Mouse (Mus musculus) heart, embryonic 12.5 days (tissue): ENCODE results near the gene Sash3. TPM values are rescaled to one million over a fixed set of nuclear protein-coding genes. Genes with fewer than 3 reads are reported as not detected.

Experiments used
- ATAC-seq: fragments of 200-750 bp; cut with Nextera tagmentation; 2 replicates; pipeline ENCODE4 v1.8.0; 2017; ENCODE audit warnings: moderate TSS enrichment, moderate library complexity; ENCODE audit not compliant: insufficient number of reproducible peaks, low FRiP score
- H3K27ac ChIP-seq: fragments of 300-500 bp; sonication (generic); 2 replicates; pipeline ENCODE4 v1.5.1; 2016; ENCODE audit warnings: mild to moderate bottlenecking, moderate library complexity; ENCODE audit not compliant: poor library complexity, severe bottlenecking
- H3K27me3 ChIP-seq: fragments of 300-500 bp; sonication (generic); replicated peaks from 2 replicates; pipeline ENCODE4 v1.6.1; 2016; ENCODE audit warnings: mild to moderate bottlenecking, moderate library complexity
- H3K36me3 ChIP-seq: fragments of 300-500 bp; sonication (generic); 2 replicates; pipeline ENCODE4 v1.6.1; 2016; ENCODE audit warnings: mild to moderate bottlenecking, moderate library complexity
- H3K4me1 ChIP-seq: fragments of 300-500 bp; sonication (generic); replicated peaks from 2 replicates; pipeline ENCODE4 v1.6.1; 2016; ENCODE audit warnings: mild to moderate bottlenecking
- H3K4me2 ChIP-seq: fragments of 300-500 bp; sonication (generic); 2 replicates; pipeline ENCODE4 v1.6.1; 2016; ENCODE audit warnings: mild to moderate bottlenecking, moderate library complexity
- H3K4me3 ChIP-seq: fragments of 300-500 bp; sonication (generic); 2 replicates; pipeline ENCODE4 v1.5.1; 2016; ENCODE audit warnings: mild to moderate bottlenecking
- H3K9ac ChIP-seq: fragments of 300-500 bp; sonication (generic); 2 replicates; pipeline ENCODE4 v1.6.1; 2016; ENCODE audit warnings: mild to moderate bottlenecking, moderate library complexity
- H3K9me3 ChIP-seq: fragments of 300-500 bp; sonication (generic); replicated peaks from 2 replicates; pipeline ENCODE4 v1.6.1; 2016; ENCODE audit warnings: mild to moderate bottlenecking, moderate library complexity
- WGBS: fragments of 180-500 bp; shearing (Covaris S2); methylation state at CpG from one replicate; pipeline ENCODE4 v1.1.7; 2016; 5-methylcytosine and 5-hydroxymethylcytosine counted together
- polyA plus RNA-seq: library from polyadenylated mRNA; unstranded; fragments of >200 nt; fragmentation: Nextera tagmentation; extraction: Ambion mirVana; gene quantifications from 2 replicates; pipeline ENCODE4 v1.2.1, GENCODE M21; 2016

Gene Sash3
- polyA plus RNA-seq, 1 experiment from 2014 or later: 0.84 TPM

DNA sequence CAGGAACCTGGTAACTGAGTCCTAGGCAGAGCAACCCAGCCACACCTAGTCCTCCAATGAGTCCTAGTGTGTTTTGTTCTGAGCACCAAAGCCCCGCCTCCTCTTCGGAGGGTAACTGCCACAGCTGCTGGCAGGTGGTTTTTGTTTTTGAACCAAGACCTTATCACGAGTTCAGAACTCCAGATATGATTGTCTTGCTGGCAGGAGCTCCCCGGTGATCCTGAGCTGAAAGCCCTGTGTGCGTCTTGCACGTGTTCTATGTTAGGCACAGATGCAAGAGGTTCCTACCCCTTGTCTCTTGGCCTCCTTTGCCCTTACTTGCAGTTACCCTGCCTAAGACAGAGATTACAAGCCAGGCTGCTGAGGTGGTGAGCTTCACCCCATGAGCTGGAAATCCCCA lies 4.8 kb upstream of the Sash3 start:
- H3K27me3 ChIP-seq: 0 out of 2 replicates have a peak, but pooled peaks cover 5% of the 10 kb centered on the region
- no peaks in the 10 kb centered on the region for H3K36me3 ChIP-seq
- no peak overlapping the region for H3K9ac ChIP-seq
- no peak overlapping the region for H3K4me2 ChIP-seq
- no peak overlapping the region for H3K4me3 ChIP-seq
- H3K4me1 ChIP-seq: no peaks in the 10 kb centered on the region
- ATAC-seq: no peak
- no peak overlapping the region for H3K27ac ChIP-seq
- H3K9me3 ChIP-seq: no peaks in the 10 kb centered on the region
- WGBS: 53% methylated on average over 6 of the region's 6 CpGs

DNA sequence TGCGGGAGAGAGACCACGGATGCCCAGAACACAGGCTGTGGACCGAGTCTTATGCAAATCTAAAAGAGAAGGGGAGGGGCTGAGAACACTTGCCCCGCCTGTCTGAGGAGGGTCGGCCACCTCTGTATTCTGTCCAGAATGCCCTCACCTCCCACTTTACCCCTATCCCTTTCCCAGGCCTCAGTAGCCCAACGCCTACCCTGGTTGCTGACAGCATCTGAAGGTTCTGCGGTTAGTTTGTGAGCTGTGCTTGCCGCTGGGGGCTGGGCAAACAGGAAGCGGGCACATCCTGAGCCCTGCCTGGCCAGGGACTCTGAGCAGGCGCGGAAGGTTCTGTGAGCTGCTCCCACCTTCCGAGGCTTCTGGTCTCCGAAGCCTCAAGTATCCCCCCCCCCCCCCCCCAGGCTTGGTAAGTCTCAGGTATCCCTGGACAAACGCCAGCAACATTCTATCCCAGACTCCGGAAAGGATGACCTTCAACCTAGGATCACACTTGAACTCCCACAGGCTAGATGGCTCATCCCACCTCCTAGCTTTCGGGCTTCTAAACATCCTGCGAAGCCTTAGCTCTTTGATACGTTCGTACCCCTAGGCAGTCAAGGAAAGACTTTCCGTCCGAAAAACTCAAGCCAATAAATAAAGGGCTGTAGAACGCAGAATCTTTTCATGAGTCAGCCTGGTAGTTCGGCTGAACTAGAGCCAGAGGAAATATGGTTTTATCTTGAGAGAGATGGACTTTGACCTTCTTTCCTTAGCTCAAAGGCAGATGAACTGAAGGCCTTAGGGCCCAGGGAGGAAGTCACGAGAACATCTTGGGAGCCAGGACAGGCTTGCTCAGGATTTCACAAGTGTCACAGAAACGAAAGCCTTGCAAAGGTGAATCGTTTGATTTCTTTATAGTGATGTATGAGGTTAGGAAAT lies 2.6 kb upstream of the Sash3 start:
- ATAC-seq: 0 out of 2 replicates have a peak, but pooled peaks have one; percentile 29
- H3K9ac ChIP-seq: 0 out of 2 replicates have a peak overlapping the region, but pooled peaks have one; percentile 7
- no peak overlapping the region for H3K27ac ChIP-seq
- peak overlapping the region; percentile 59 for H3K4me2 ChIP-seq
- no peaks in the 10 kb centered on the region for H3K4me1 ChIP-seq
- H3K9me3 ChIP-seq: no peaks in the 10 kb centered on the region
- peaks cover 7% of the 10 kb centered on the region; the same call in 1 of the 2 replicates for H3K27me3 ChIP-seq
- no peaks in the 10 kb centered on the region for H3K36me3 ChIP-seq
- WGBS: 36% methylated on average over 26 of the region's 26 CpGs
- H3K4me3 ChIP-seq: peak overlapping the region; percentile 35; the same call in 1 of the 2 replicates

GRCm38 (mm10) chrX:48147226-48147625 lies 990 bp downstream of the Sash3 start:
- Histone ChIP-seq H3K4me2 (no peak overlapping the region), H3K4me3 (no peak overlapping the region), H3K9ac (no peak overlapping the region), H3K27ac (no peak overlapping the region), H3K36me3 (no peaks in the 10 kb centered on the region), H3K27me3 (peaks cover 7% of the 10 kb centered on the region; the same call in 1 of the 2 replicates), H3K4me1 (0 out of 2 replicates have a peak, but pooled peaks cover 2% of the 10 kb centered on the region), H3K9me3 (no peaks in the 10 kb centered on the region)
- ATAC-seq: no peak
- WGBS: 76% methylated on average over 2 of the region's 2 CpGs

DNA sequence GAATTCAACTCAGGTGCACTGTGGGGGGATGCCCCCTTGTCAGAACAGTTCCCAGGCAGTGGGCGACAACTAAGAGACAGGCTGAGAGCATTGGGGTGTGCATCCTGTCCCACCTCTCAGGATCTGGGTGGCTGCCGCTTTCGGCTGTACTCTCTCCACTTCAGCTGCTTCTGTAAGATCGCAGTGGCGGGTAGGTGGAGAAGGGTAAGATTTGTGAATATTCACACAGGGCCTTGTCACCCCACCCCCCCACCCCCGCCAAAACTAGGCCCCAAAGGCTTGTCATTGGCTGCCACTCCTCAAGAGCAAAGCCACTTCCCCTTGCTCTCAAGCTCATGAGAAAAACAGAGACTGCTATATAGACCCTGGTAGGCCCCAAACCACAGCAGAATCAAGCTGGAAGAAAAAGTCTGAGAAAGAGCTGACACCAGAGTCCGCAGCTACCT lies 1.5 kb downstream of the Sash3 start:
- Histone ChIP-seq H3K4me1 (peaks cover 8% of the 10 kb centered on the region; the same call in 1 of the 2 replicates), H3K4me3 (no peak overlapping the region), H3K9me3 (no peaks in the 10 kb centered on the region), H3K4me2 (no peak overlapping the region), H3K9ac (no peak overlapping the region), H3K27me3 (peaks cover 7% of the 10 kb centered on the region; the same call in 1 of the 2 replicates), H3K36me3 (no peaks in the 10 kb centered on the region), H3K27ac (no peak overlapping the region)
- no peak for ATAC-seq
- WGBS: 72% methylated on average over 7 of the region's 7 CpGs

DNA sequence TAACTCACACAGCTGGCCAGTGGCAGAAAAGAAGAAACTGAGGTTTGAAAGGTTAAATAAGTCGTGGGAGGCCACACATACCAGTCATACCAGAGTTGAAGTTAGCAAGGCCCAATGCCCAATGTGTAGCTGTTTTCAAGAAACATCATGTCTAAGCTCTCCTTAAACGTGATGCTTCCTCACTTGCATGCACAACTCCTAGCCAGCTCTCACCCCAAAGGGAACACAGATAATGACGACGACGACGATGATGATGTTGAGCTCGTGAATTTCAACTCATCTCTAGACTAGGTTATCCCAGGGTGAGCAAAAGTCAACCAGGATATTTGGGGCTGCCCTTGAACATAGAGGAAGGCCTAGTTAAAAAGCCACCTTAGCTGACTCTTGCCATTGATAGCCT lies 5.9 kb downstream of the Sash3 start:
- no peak overlapping the region for H3K4me3 ChIP-seq
- peaks cover 7% of the 10 kb centered on the region; the same call in 1 of the 2 replicates for H3K27me3 ChIP-seq
- H3K4me1 ChIP-seq: peaks cover 17% of the 10 kb centered on the region; the same call in 1 of the 2 replicates
- no peaks in the 10 kb centered on the region for H3K9me3 ChIP-seq
- no peak overlapping the region for H3K9ac ChIP-seq
- H3K36me3 ChIP-seq: no peaks in the 10 kb centered on the region
- ATAC-seq: no peak
- H3K27ac ChIP-seq: no peak overlapping the region
- H3K4me2 ChIP-seq: no peak overlapping the region
- WGBS: 69% methylated on average over 7 of the region's 7 CpGs

DNA sequence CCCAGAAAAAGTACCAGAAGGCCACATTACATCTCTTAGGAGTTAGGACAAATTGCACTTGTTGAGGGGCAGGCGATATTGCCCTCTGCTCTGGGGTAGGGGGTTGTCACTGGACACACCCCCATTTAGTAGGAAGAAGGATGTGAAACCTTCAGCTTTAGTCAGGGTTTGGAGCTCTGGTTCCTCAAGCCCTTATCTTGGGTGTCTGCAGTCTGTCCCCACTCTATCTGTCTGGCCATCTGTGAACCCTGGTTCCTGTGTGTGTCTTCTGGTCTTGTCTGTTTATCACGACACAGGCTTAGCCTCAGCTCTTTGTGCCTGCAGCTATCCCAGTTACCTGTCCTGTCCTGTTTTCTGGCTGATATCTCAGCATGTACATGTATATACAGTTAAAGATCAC lies 7.2 kb downstream of the Sash3 start:
- H3K4me1 ChIP-seq: peaks cover 17% of the 10 kb centered on the region; the same call in 1 of the 2 replicates
- WGBS: 64% methylated on average over 2 of the region's 2 CpGs
- no peak overlapping the region for H3K9ac ChIP-seq
- H3K4me2 ChIP-seq: no peak overlapping the region
- no peak overlapping the region for H3K4me3 ChIP-seq
- H3K36me3 ChIP-seq: no peaks in the 10 kb centered on the region
- ATAC-seq: no peak; the same call in 1 of the 2 replicates
- H3K9me3 ChIP-seq: no peaks in the 10 kb centered on the region
- no peak overlapping the region for H3K27ac ChIP-seq
- H3K27me3 ChIP-seq: peaks cover 3% of the 10 kb centered on the region; the same call in 1 of the 2 replicates

DNA sequence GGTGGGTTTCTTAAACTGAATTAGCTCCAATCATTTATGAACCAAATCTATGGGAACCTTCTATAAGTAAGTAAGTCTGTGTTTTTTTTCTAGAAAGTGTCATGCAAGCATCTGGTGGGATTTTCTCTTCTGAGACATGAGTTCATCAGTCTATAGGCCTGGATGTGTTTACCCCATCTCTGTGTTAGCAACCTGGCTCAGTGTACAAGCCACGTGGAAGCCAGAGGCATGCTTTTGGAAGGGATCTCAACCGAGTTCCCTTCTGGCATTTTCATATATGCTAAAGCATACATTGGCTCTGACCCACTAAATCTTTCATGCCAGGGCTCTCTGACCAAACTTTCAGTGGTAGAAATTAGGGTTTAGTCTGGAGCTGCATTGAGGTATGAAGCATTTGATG lies 7.7 kb downstream of the Sash3 start:
- Histone ChIP-seq H3K9me3 (no peaks in the 10 kb centered on the region), H3K4me2 (no peak overlapping the region), H3K4me1 (peaks cover 17% of the 10 kb centered on the region; the same call in 1 of the 2 replicates), H3K27me3 (no peaks in the 10 kb centered on the region; the same call in 1 of the 2 replicates), H3K36me3 (no peaks in the 10 kb centered on the region), H3K27ac (no peak overlapping the region), H3K9ac (no peak overlapping the region), H3K4me3 (no peak overlapping the region)
- 59% methylated on average over 2 of the region's 2 CpGs for WGBS
- ATAC-seq: no peak

GRCm38 (mm10) chrX:48155489-48155888 lies 9.3 kb downstream of the Sash3 start:
- Histone ChIP-seq H3K4me3 (no peak overlapping the region), H3K4me2 (no peak overlapping the region), H3K4me1 (peaks cover 17% of the 10 kb centered on the region; the same call in 1 of the 2 replicates), H3K9ac (no peak overlapping the region), H3K9me3 (no peaks in the 10 kb centered on the region), H3K36me3 (no peaks in the 10 kb centered on the region), H3K27ac (no peak overlapping the region), H3K27me3 (no peaks in the 10 kb centered on the region; the same call in 1 of the 2 replicates)
- no peak for ATAC-seq
- 80% methylated on average over 6 of the region's 6 CpGs for WGBS

GRCm38 (mm10) chrX:48157396-48157795 lies 11.2 kb downstream of the Sash3 start:
- no peak overlapping the region for H3K4me3 ChIP-seq
- H3K27ac ChIP-seq: no peak overlapping the region
- H3K9ac ChIP-seq: no peak overlapping the region
- WGBS: 86% methylated on average over 8 of the region's 8 CpGs
- no peak overlapping the region for H3K4me2 ChIP-seq
- peaks cover 12% of the 10 kb centered on the region; the same call in 1 of the 2 replicates for H3K4me1 ChIP-seq
- no peak for ATAC-seq
- no peaks in the 10 kb centered on the region for H3K9me3 ChIP-seq
- H3K36me3 ChIP-seq: no peaks in the 10 kb centered on the region
- H3K27me3 ChIP-seq: no peaks in the 10 kb centered on the region; the same call in 1 of the 2 replicates

GRCm38 (mm10) chrX:48158229-48158919 lies 12.1 kb downstream of the Sash3 start:
- no peaks in the 10 kb centered on the region for H3K9me3 ChIP-seq
- no peak overlapping the region for H3K9ac ChIP-seq
- no peak overlapping the region for H3K4me3 ChIP-seq
- no peak overlapping the region for H3K27ac ChIP-seq
- H3K27me3 ChIP-seq: no peaks in the 10 kb centered on the region; the same call in 1 of the 2 replicates
- H3K36me3 ChIP-seq: no peaks in the 10 kb centered on the region
- ATAC-seq: no peak
- H3K4me1 ChIP-seq: 0 out of 2 replicates have a peak, but pooled peaks cover 3% of the 10 kb centered on the region
- WGBS: 77% methylated on average over 11 of the region's 11 CpGs
- H3K4me2 ChIP-seq: no peak overlapping the region

GRCm38 (mm10) chrX:48169892-48170291 lies 23.7 kb downstream of the Sash3 start:
- H3K36me3 ChIP-seq: peaks cover 5% of the 10 kb centered on the region
- no peak for ATAC-seq
- H3K27me3 ChIP-seq: no peaks in the 10 kb centered on the region
- H3K27ac ChIP-seq: no peak overlapping the region
- no peak overlapping the region for H3K4me3 ChIP-seq
- H3K9ac ChIP-seq: no peak overlapping the region
- H3K4me1 ChIP-seq: 0 out of 2 replicates have a peak, but pooled peaks cover 2% of the 10 kb centered on the region
- H3K9me3 ChIP-seq: no peaks in the 10 kb centered on the region
- WGBS: 86% methylated on average over 1 of the region's 1 CpGs
- H3K4me2 ChIP-seq: no peak overlapping the region
